Mouse (Mus musculus) stomach, postnatal 0 days (tissue): ENCODE measurements around the gene Kctd21. TPM values are rescaled to one million over a fixed set of nuclear protein-coding genes. Genes with fewer than 3 reads are reported as not detected.

ENCODE experiments used
- ATAC-seq: fragments of 200-750 bp; cut with Nextera tagmentation; 2 replicates; pipeline ENCODE4 v1.8.0; 2017; ENCODE audit not compliant: low FRiP score, low TSS enrichment
- DNase-seq: peaks from one replicate; pipeline ENCODE4 v3.0.0-alpha.2; 2016; ENCODE audit warnings: low spot score
- H3K27ac ChIP-seq: fragments of 300-500 bp; sonication (generic); replicated peaks from 2 replicates; pipeline ENCODE4 v1.5.1; 2014; ENCODE audit warnings: mild to moderate bottlenecking, control low read depth
- H3K27me3 ChIP-seq: fragments of 300-500 bp; sonication (generic); 2 replicates; pipeline ENCODE4 v1.6.1; 2014; ENCODE audit warnings: low read length; ENCODE audit not compliant: control insufficient read depth, insufficient read depth
- H3K36me3 ChIP-seq: fragments of 300-500 bp; sonication (generic); 2 replicates; pipeline ENCODE4 v1.6.1; 2014; ENCODE audit warnings: low read length, mixed read lengths; ENCODE audit not compliant: control insufficient read depth, insufficient read depth
- H3K4me1 ChIP-seq: fragments of 300-500 bp; sonication (generic); replicated peaks from 2 replicates; pipeline ENCODE4 v1.6.1; 2014; ENCODE audit warnings: antibody characterized with exemption; ENCODE audit not compliant: control insufficient read depth, insufficient read depth
- H3K4me2 ChIP-seq: fragments of 300-500 bp; sonication (generic); replicated peaks from 2 replicates; pipeline ENCODE4 v1.6.1; 2014; ENCODE audit warnings: low read depth, mild to moderate bottlenecking, control low read depth, moderate library complexity
- H3K4me3 ChIP-seq: fragments of 300-500 bp; sonication (generic); 2 replicates; pipeline ENCODE4 v1.5.1; 2014; ENCODE audit warnings: low read depth, low read length, control low read depth
- H3K9ac ChIP-seq: fragments of 300-500 bp; sonication (generic); 2 replicates; pipeline ENCODE4 v1.6.1; 2014; ENCODE audit warnings: mild to moderate bottlenecking, low read length, control low read depth, mixed read lengths
- H3K9me3 ChIP-seq: fragments of 300-500 bp; sonication (generic); 2 replicates; pipeline ENCODE4 v1.6.1; 2016; ENCODE audit warnings: low read length; ENCODE audit not compliant: control insufficient read depth
- CTCF ChIP-seq: IDR thresholded peaks from 2 replicates; pipeline ENCODE4 v1.5.1; 2016; ENCODE audit warnings: antibody characterized with exemption, low read depth, mild to moderate bottlenecking, moderate library complexity
- EP300 ChIP-seq: optimal IDR thresholded peaks from 2 replicates; pipeline ENCODE3; 2016; ENCODE audit warnings: antibody characterized with exemption
- WGBS: fragments of 180-500 bp; shearing (Covaris S2); extraction: QIAGEN DNeasy Blood & Tissue Kit; methylation state at CpG from one replicate; pipeline ENCODE4 v1.1.7; 2014; 5-methylcytosine and 5-hydroxymethylcytosine counted together
- polyA plus RNA-seq: library from polyadenylated mRNA; unstranded; fragments of >200 nt; fragmentation: Nextera tagmentation; extraction: Ambion mirVana; gene quantifications from 2 replicates; pipeline ENCODE4 v1.2.1, GENCODE M21; 2015

The Kctd21 gene
- polyA plus RNA-seq, 1 experiment from 2014 or later, result 2.0 TPM

DNA sequence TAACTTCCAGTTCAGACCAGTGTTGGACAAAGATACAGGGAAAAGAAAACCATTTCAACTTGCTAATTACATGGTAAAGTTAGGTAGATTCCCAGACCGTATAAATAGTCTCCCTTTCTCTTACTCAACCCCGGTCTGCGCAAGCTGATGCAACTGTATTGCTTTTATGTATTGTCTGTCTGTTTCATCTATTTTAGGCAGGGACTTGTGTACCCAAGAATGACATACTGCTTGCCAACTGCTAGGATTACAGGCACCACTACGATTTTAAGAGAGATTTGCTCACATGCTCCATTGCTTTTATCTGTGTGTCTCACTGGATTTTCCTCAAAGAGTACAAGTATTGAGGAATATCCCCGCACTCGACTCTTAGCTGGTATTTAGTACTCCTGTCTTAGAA, 66.8 kb downstream of the Kctd21 start:
- 82% methylated on average over 6 of the region's 6 CpGs for WGBS
- DNase-seq (no peak), ATAC-seq (no peak)
- Histone ChIP-seq H3K4me1 (peaks cover 4% of the 10 kb centered on the region; the same call in 1 of the 2 replicates), H3K9me3 (no peaks in the 10 kb centered on the region), H3K27ac (no peak overlapping the region), H3K27me3 (no peaks in the 10 kb centered on the region), H3K4me2 (no peak overlapping the region), H3K9ac (no peak overlapping the region), H3K36me3 (no peaks in the 10 kb centered on the region), H3K4me3 (no peak overlapping the region)
- TF ChIP-seq EP300 (no peak), CTCF (no peak)

Other genes with a start within 250 kb of the Kctd21 start
- 0.53 and 0.62 TPM in 2 replicates for gene Usp35, start 307 bp upstream of the Kctd21 start, polyA plus RNA-seq
- 14.6 and 15.3 TPM in 2 replicates for gene Alg8, start 39.3 kb downstream of the Kctd21 start, polyA plus RNA-seq
- 415 and 439 TPM in 2 replicates for gene Ndufc2, start 67.7 kb downstream of the Kctd21 start, polyA plus RNA-seq
- gene Thrsp, start 85.4 kb downstream of the Kctd21 start, polyA plus RNA-seq, result 1.4 and 1.5 TPM in 2 replicates
- gene Kctd14, start 119.0 kb downstream of the Kctd21 start, polyA plus RNA-seq, result 32.4 and 33.2 TPM in 2 replicates
- 21.9 and 26.7 TPM in 2 replicates for gene Ints4, start 148.6 kb downstream of the Kctd21 start, polyA plus RNA-seq
- gene Aamdc, start 247.2 kb downstream of the Kctd21 start, polyA plus RNA-seq, result 43.4 and 47.2 TPM in 2 replicates
- gene Rsf1, start 247.6 kb downstream of the Kctd21 start, polyA plus RNA-seq, result 9.9 and 10.0 TPM in 2 replicates